Mouse (Mus musculus): ENCODE measurements around the gene Sypl. TPM values are rescaled to one million over a fixed set of nuclear protein-coding genes. Genes with fewer than 3 reads are reported as not detected.

The Sypl gene
- polyA plus RNA-seq, 1 experiment from 2014 or later: 63.0 TPM

DNA sequence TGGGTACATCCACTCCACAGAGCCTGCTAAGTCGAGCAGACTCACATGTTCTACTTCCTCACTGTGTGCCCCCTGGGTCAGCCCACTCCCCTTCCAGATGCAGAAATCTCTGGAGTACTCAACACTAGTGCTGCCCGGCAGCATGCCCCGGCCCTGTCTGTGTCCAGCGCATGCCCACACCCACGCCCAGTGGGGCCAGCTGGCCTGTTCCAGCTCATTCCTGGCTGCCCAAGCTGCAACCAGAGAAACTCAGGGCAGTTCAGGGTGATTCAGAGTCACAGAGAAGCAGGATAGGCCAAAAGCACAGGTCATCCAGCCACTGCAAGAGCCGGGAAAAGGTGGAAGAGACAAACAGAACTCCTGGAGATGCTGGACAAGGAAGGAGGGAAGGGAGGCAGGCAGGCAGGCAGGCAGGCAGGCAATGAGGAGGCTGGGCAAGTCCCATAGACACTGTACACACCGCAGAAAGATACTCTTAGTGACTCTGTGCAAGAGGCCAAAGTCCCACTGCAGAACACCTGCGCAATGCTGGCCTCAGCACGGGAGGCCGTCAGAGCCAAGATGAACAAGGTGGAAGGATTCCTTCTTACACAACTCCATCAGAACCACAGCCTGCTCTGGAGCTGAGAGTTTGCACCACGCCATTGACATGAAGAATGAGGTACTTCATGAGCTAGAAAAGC is 23.7 kb upstream of the Sypl start:
- Histone ChIP-seq H3K4me2 (ENCODE audit: low read depth, severe bottlenecking) (no peak overlapping the region), H3K27ac (replicated peaks; ENCODE audit: low read depth, low read length) (no peak overlapping the region), H3K9ac (ENCODE audit: low read length) (no peak overlapping the region), H3K9me3 (ENCODE audit: control insufficient read depth, low read length) (no peaks in the 10 kb centered on the region), H3K4me1 (ENCODE audit: control insufficient read depth, insufficient read depth, low read length) (no peaks in the 10 kb centered on the region), H3K27me3 (ENCODE audit: control insufficient read depth, insufficient read depth, low read length) (no peaks in the 10 kb centered on the region), H3K4me3 (ENCODE audit: low read depth, low read length) (no peak overlapping the region), H3K36me3 (ENCODE audit: control insufficient read depth, insufficient read depth, low read length) (no peaks in the 10 kb centered on the region)
- 83% methylated on average over 11 of the region's 11 CpGs for WGBS
- DNase-seq (ENCODE audit: low spot score): no peak
- ATAC-seq (ENCODE audit: insufficient number of reproducible peaks, low FRiP score, low TSS enrichment, low read depth): no peak

DNA sequence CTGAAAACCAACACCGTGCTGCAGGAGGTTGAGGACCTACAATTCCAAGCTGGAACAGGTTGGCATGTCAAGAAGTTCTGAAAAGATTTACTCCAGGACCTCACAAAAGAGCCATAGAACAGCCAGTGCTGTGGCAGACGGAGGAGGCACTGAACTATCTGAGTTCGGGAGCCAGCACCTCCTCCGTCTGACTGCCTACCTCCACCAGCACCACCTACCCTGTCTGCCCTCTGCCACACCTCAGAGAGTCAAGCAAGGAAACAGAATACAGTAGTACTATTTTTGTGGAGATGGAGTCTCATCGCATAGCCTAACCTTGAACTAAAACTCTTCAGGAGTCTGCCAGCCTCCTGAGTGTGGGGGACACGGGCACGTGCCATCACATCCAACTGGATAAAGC is 23.1 kb upstream of the Sypl start:
- no peak for DNase-seq (ENCODE audit: low spot score)
- no peaks in the 10 kb centered on the region for H3K36me3 ChIP-seq (ENCODE audit: control insufficient read depth, insufficient read depth, low read length)
- no peaks in the 10 kb centered on the region for H3K9me3 ChIP-seq (ENCODE audit: control insufficient read depth, low read length)
- H3K4me2 ChIP-seq (ENCODE audit: low read depth, severe bottlenecking): no peak overlapping the region
- WGBS: 80% methylated on average over 7 of the region's 7 CpGs
- H3K4me3 ChIP-seq (ENCODE audit: low read depth, low read length): no peak overlapping the region
- no peak overlapping the region for H3K27ac ChIP-seq (replicated peaks; ENCODE audit: low read depth, low read length)
- H3K27me3 ChIP-seq (ENCODE audit: control insufficient read depth, insufficient read depth, low read length): no peaks in the 10 kb centered on the region
- H3K4me1 ChIP-seq (ENCODE audit: control insufficient read depth, insufficient read depth, low read length): no peaks in the 10 kb centered on the region
- ATAC-seq (ENCODE audit: insufficient number of reproducible peaks, low FRiP score, low TSS enrichment, low read depth): no peak
- no peak overlapping the region for H3K9ac ChIP-seq (ENCODE audit: low read length)

DNA sequence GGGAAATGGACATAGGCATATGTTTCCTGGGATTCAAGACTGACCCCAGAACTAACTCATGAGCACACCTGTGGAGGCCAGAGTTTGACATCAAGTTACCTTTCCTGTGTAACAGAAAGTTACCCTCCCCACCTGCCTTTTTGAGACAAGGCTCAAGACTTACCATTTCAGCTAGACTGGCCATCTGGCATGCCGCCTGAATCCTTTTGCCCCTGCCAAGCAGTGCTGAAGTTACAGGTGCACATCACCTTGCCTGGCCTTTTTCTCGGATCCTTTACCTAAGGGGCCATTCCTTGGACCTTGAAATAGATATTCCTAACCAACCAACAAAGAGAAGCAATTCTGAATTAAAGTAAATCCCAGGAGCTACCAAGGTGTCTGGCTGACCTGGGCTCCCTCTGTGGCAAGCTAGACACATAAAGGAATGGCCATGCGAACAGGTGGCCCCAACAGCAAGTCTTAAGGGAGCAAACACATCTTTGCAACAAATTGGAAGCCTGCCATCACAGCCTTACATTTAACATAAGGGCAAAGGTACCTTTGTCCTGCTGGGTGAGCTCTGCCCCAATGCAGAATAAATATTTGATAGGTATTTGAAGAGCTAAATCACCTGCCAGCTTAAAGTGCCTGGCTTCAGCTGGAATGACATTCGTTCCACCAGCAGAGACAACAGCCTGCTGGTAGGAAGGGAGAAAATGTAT is 17.3 kb upstream of the Sypl start:
- WGBS: 79% methylated on average over 4 of the region's 4 CpGs
- ATAC-seq (ENCODE audit: insufficient number of reproducible peaks, low FRiP score, low TSS enrichment, low read depth) (no peak), DNase-seq (ENCODE audit: low spot score) (no peak)
- Histone ChIP-seq H3K4me3 (ENCODE audit: low read depth, low read length) (no peak overlapping the region), H3K4me1 (ENCODE audit: control insufficient read depth, insufficient read depth, low read length) (no peaks in the 10 kb centered on the region), H3K9me3 (ENCODE audit: control insufficient read depth, low read length) (no peaks in the 10 kb centered on the region), H3K27ac (replicated peaks; ENCODE audit: low read depth, low read length) (no peak overlapping the region), H3K27me3 (ENCODE audit: control insufficient read depth, insufficient read depth, low read length) (no peaks in the 10 kb centered on the region), H3K9ac (ENCODE audit: low read length) (no peak overlapping the region), H3K4me2 (ENCODE audit: low read depth, severe bottlenecking) (no peak overlapping the region), H3K36me3 (ENCODE audit: control insufficient read depth, insufficient read depth, low read length) (no peaks in the 10 kb centered on the region)

DNA sequence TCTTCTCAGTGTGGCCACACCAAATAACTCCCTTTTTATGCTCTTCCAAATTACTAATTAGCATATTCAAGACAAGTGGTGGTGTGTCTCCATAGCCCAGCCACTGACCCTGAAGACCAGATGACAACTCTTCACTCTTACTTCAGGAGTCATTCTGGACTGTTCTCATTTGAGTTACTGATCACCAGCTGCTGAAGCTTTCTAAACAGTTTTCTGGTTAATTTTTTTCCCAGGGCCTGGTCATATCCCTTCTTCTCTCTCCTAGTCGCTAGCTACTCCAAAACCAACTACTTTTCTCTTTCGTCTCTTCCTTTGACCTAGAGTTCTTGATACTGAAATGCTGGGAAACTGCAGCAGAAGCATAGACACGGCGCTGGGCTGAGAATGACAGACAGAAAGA is 12.6 kb upstream of the Sypl start:
- Histone ChIP-seq H3K36me3 (ENCODE audit: control insufficient read depth, insufficient read depth, low read length) (no peaks in the 10 kb centered on the region), H3K9ac (ENCODE audit: low read length) (no peak overlapping the region), H3K4me2 (ENCODE audit: low read depth, severe bottlenecking) (no peak overlapping the region), H3K27me3 (ENCODE audit: control insufficient read depth, insufficient read depth, low read length) (no peaks in the 10 kb centered on the region), H3K4me3 (ENCODE audit: low read depth, low read length) (no peak overlapping the region), H3K4me1 (ENCODE audit: control insufficient read depth, insufficient read depth, low read length) (no peaks in the 10 kb centered on the region), H3K27ac (replicated peaks; ENCODE audit: low read depth, low read length) (no peak overlapping the region), H3K9me3 (ENCODE audit: control insufficient read depth, low read length) (no peaks in the 10 kb centered on the region)
- DNase-seq (ENCODE audit: low spot score) (no peak), ATAC-seq (ENCODE audit: insufficient number of reproducible peaks, low FRiP score, low TSS enrichment, low read depth) (no peak)
- 86% methylated on average over 4 of the region's 4 CpGs for WGBS

DNA sequence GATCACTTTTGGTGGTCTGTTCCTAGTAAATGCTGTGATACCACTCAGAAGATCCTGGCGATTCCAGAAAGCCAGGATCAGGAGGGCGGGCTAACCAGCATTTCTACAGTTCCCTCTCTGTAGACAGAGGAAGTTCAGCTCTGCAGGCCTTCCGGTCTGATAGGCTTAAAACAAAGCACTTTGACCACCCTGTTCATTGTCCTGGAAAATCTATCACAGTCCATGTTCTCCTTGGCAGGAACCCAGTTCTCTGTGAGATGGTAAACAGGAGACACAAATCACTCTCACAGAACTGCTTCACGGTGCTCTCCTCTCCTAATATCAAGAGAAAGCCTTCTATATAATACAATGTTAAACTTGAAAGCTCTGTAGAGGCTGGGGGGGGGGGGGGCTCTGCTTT is 10.3 kb upstream of the Sypl start:
- H3K4me2 ChIP-seq (ENCODE audit: low read depth, severe bottlenecking): no peak overlapping the region
- no peak overlapping the region for H3K9ac ChIP-seq (ENCODE audit: low read length)
- no peak for ATAC-seq (ENCODE audit: insufficient number of reproducible peaks, low FRiP score, low TSS enrichment, low read depth)
- H3K9me3 ChIP-seq (ENCODE audit: control insufficient read depth, low read length): no peaks in the 10 kb centered on the region
- H3K27me3 ChIP-seq (ENCODE audit: control insufficient read depth, insufficient read depth, low read length): no peaks in the 10 kb centered on the region
- no peak overlapping the region for H3K27ac ChIP-seq (replicated peaks; ENCODE audit: low read depth, low read length)
- DNase-seq (ENCODE audit: low spot score): no peak
- WGBS: 78% methylated on average over 4 of the region's 4 CpGs
- H3K36me3 ChIP-seq (ENCODE audit: control insufficient read depth, insufficient read depth, low read length): no peaks in the 10 kb centered on the region
- no peaks in the 10 kb centered on the region for H3K4me1 ChIP-seq (ENCODE audit: control insufficient read depth, insufficient read depth, low read length)
- no peak overlapping the region for H3K4me3 ChIP-seq (ENCODE audit: low read depth, low read length)

DNA sequence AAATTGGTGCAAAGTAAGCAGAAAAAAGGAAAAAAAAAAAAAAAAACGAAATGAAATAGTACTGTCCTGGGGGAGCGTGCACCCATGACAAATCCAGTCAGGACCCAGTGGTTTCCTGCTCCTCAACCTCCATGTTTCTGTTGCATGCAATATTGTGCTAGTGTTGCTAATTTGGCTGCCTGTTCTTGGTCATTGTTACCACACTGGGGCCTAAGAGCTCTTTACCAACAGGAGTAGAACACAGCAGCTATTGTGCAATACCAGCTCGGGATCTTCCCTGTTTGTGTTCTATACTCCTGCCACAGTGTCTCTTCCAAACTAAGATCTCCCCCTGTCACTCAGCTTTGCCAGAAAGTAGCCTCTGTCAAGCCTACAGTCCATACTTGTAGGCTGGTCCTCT is 9.7 kb upstream of the Sypl start:
- DNase-seq (ENCODE audit: low spot score): no peak
- no peaks in the 10 kb centered on the region for H3K9me3 ChIP-seq (ENCODE audit: control insufficient read depth, low read length)
- no peak overlapping the region for H3K4me2 ChIP-seq (ENCODE audit: low read depth, severe bottlenecking)
- no peaks in the 10 kb centered on the region for H3K36me3 ChIP-seq (ENCODE audit: control insufficient read depth, insufficient read depth, low read length)
- 73% methylated on average over 3 of the region's 3 CpGs for WGBS
- H3K9ac ChIP-seq (ENCODE audit: low read length): no peak overlapping the region
- H3K4me3 ChIP-seq (ENCODE audit: low read depth, low read length): no peak overlapping the region
- no peaks in the 10 kb centered on the region for H3K4me1 ChIP-seq (ENCODE audit: control insufficient read depth, insufficient read depth, low read length)
- H3K27me3 ChIP-seq (ENCODE audit: control insufficient read depth, insufficient read depth, low read length): no peaks in the 10 kb centered on the region
- no peak for ATAC-seq (ENCODE audit: insufficient number of reproducible peaks, low FRiP score, low TSS enrichment, low read depth)
- no peak overlapping the region for H3K27ac ChIP-seq (replicated peaks; ENCODE audit: low read depth, low read length)

DNA sequence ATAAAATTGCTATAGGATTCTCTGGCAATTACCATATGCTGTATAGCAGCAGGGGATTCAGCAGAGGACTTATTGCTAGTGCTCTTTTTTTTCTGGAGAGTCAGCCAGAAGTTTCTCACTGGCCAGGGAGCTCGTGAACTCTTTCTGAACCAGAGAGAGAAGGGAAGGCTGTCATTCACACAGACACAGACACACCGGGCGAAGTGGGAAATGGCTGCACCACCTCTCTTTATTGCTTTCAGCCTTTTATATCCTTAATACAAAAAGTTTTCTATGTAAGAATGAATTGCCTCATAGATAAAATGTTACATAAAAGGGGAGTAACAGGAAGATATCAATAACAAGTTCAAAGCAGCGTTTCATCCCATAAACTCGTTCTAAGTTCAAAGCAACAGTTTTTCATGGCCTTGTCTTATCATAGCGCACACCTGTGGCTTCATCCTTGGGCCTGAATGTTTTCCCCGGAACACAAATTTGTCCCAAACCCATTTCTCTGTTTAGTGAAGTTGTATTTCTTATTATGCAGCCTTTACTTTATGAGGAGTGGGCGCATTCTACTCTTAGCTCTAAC is 8.7 kb upstream of the Sypl start:
- Histone ChIP-seq H3K4me1 (ENCODE audit: control insufficient read depth, insufficient read depth, low read length) (no peaks in the 10 kb centered on the region), H3K36me3 (ENCODE audit: control insufficient read depth, insufficient read depth, low read length) (no peaks in the 10 kb centered on the region), H3K27ac (replicated peaks; ENCODE audit: low read depth, low read length) (no peak overlapping the region), H3K4me3 (ENCODE audit: low read depth, low read length) (no peak overlapping the region), H3K9ac (ENCODE audit: low read length) (no peak overlapping the region), H3K9me3 (ENCODE audit: control insufficient read depth, low read length) (no peaks in the 10 kb centered on the region), H3K4me2 (ENCODE audit: low read depth, severe bottlenecking) (no peak overlapping the region), H3K27me3 (ENCODE audit: control insufficient read depth, insufficient read depth, low read length) (no peaks in the 10 kb centered on the region)
- ATAC-seq (ENCODE audit: insufficient number of reproducible peaks, low FRiP score, low TSS enrichment, low read depth): no peak
- 64% methylated on average over 8 of the region's 8 CpGs for WGBS
- no peak for DNase-seq (ENCODE audit: low spot score)

DNA sequence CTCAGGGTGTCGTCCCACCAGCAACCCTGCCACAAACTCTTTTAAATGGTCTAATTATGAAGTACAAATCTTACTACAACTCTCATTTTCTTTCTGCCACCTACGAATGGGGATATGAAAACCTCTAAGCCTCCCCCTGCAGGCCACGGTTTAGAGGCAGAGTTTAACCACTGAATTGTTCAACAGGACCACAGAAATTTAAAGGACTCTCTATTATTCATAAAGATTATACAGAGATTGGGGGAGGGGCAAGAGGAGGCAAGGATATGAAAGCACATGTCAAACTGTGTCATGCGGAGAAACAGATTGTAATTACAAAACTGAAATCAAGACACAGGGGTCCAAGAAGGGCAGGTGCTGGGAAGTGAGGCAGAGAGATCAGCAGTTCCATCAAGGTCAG is 7.3 kb upstream of the Sypl start:
- Histone ChIP-seq H3K4me3 (ENCODE audit: low read depth, low read length) (no peak overlapping the region), H3K9ac (ENCODE audit: low read length) (no peak overlapping the region), H3K4me2 (ENCODE audit: low read depth, severe bottlenecking) (no peak overlapping the region), H3K27me3 (ENCODE audit: control insufficient read depth, insufficient read depth, low read length) (no peaks in the 10 kb centered on the region), H3K36me3 (ENCODE audit: control insufficient read depth, insufficient read depth, low read length) (no peaks in the 10 kb centered on the region), H3K4me1 (ENCODE audit: control insufficient read depth, insufficient read depth, low read length) (no peaks in the 10 kb centered on the region), H3K27ac (replicated peaks; ENCODE audit: low read depth, low read length) (no peak overlapping the region), H3K9me3 (ENCODE audit: control insufficient read depth, low read length) (no peaks in the 10 kb centered on the region)
- DNase-seq (ENCODE audit: low spot score): no peak
- ATAC-seq (ENCODE audit: insufficient number of reproducible peaks, low FRiP score, low TSS enrichment, low read depth): no peak
- 81% methylated on average over 4 of the region's 4 CpGs for WGBS
